Mouse (Mus musculus): ENCODE data around the gene Mknk1.

GRCm38 (mm10) chr4:115905701-115906100, 66.7 kb downstream of the Mknk1 start:
- TF ChIP-seq CTCF (IDR thresholded peaks at IDR 0.05; ENCODE audit: low read depth, low read length) (no peak), POLR2A (IDR thresholded peaks at IDR 0.05; ENCODE audit: borderline replicate concordance, low read depth, low read length) (no peak)
